Mouse (Mus musculus): Measurements from ENCODE around the gene Gm12216. TPM values are rescaled to one million over a fixed set of nuclear protein-coding genes. Genes with fewer than 3 reads are reported as not detected.
A peak's percentile ranks its signal among the peaks of the same experiment; 100 is the strongest.

Gm12216 gene
- polyA plus RNA-seq, 1 experiment from 2014 or later = 1.0 TPM

DNA sequence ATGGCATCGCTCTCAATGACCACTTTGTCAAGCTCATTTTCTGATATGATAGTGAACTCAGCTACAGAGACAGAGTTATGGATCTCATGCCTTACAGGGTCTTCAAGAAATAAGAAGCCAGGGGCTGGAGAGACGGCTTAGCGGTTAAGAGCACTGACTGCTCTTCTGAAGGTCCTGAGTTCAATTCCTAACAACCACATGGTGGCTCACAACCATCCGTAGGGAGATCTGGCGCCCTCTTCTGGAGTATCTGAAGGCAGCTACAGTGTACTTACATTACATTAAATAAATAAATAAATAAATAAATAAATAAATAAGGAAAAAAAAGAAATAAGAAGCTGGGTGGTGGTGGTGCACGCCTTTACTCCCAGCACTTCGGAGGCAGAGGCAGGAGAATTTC lies 125.2 kb downstream of the Gm12216 start:
- DNase-seq = no peak
- Histone ChIP-seq H3K36me3 (ENCODE audit: insufficient read depth) (no peaks in the 10 kb centered on the region), H3K27me3 (ENCODE audit: insufficient read depth, low read length) (no peaks in the 10 kb centered on the region), H3K4me2 (no peak overlapping the region), H3K4me3 (ENCODE audit: low read depth, low read length) (no peak overlapping the region), H3K9me3 (ENCODE audit: low read depth, low read length) (no peaks in the 10 kb centered on the region), H3K4me1 (ENCODE audit: insufficient read depth) (no peaks in the 10 kb centered on the region), H3K9ac (no peak overlapping the region), H3K27ac (ENCODE audit: low read depth) (no peak overlapping the region)
- ATAC-seq (ENCODE audit: insufficient read depth) = no peak
- 82% methylated on average over 7 of the region's 7 CpGs for WGBS
- peak; percentile 14; the same call in 1 of the 2 replicates for TF ChIP-seq CTCF (IDR thresholded peaks at IDR 0.05; ENCODE audit: low read depth)

Small RNA genes within 50 kb of the gene (microRNA-seq; reads per million reads assigned to microRNA genes)
- gene Mir7671 (ENCODE audit: borderline number of aligned reads) = not detected

Other genes with a start within 250 kb of the Gm12216 start
- 1.1 and 2.1 TPM in 2 replicates for gene Il4, start 240.6 kb downstream of the Gm12216 start, polyA plus RNA-seq (2014; fragmentation: Nextera tagmentation; extraction: Ambion mirVana)
- not detected in 2 replicates for gene Il13, start 224.6 kb downstream of the Gm12216 start, polyA plus RNA-seq (2014; fragmentation: Nextera tagmentation; extraction: Ambion mirVana)
- gene Rad50, start 151.9 kb downstream of the Gm12216 start, polyA plus RNA-seq (2014; fragmentation: Nextera tagmentation; extraction: Ambion mirVana) = 29.3 and 32.3 TPM in 2 replicates
- not detected in 2 replicates for gene Il5, start 138.5 kb downstream of the Gm12216 start, polyA plus RNA-seq (2014; fragmentation: Nextera tagmentation; extraction: Ambion mirVana)
- 17.3 and 17.9 TPM in 2 replicates for gene Irf1, start 89.2 kb downstream of the Gm12216 start, polyA plus RNA-seq (2014; fragmentation: Nextera tagmentation; extraction: Ambion mirVana)
- gene Gm17334, start 86.1 kb downstream of the Gm12216 start, polyA plus RNA-seq (2014; fragmentation: Nextera tagmentation; extraction: Ambion mirVana) = 0.22 and 0.28 TPM in 2 replicates
- gene Slc22a5, start 32.4 kb upstream of the Gm12216 start, polyA plus RNA-seq (2014; fragmentation: Nextera tagmentation; extraction: Ambion mirVana) = 7.6 and 8.9 TPM in 2 replicates
- gene Slc22a21, start 121.1 kb upstream of the Gm12216 start, polyA plus RNA-seq (2014; fragmentation: Nextera tagmentation; extraction: Ambion mirVana) = 5.7 and 5.8 TPM in 2 replicates
- 0.38 and 0.45 TPM in 2 replicates for gene Slc22a4, start 168.8 kb upstream of the Gm12216 start, polyA plus RNA-seq (2014; fragmentation: Nextera tagmentation; extraction: Ambion mirVana)
- gene Pdlim4, start 209.8 kb upstream of the Gm12216 start, polyA plus RNA-seq (2014; fragmentation: Nextera tagmentation; extraction: Ambion mirVana) = 12.1 and 12.6 TPM in 2 replicates
- gene P4ha2, start 240.8 kb upstream of the Gm12216 start, polyA plus RNA-seq (2014; fragmentation: Nextera tagmentation; extraction: Ambion mirVana) = 26.0 and 28.4 TPM in 2 replicates

All from lung, embryonic 14.5 days (tissue).